Mouse (Mus musculus) erythroblast, embryonic 14.5 days (primary cell): ENCODE results near the gene Nupl1.

Experiments used
- GATA1 ChIP-seq: IDR thresholded peaks from 2 replicates; pipeline ENCODE4 v1.6.1; 2012; ENCODE audit warnings: low read length, inconsistent platforms, mixed read lengths
- TAL1 ChIP-seq: IDR thresholded peaks from 3 replicates; pipeline ENCODE4 v1.6.1; 2012; ENCODE audit warnings: low read length, inconsistent platforms, mixed read lengths

DNA sequence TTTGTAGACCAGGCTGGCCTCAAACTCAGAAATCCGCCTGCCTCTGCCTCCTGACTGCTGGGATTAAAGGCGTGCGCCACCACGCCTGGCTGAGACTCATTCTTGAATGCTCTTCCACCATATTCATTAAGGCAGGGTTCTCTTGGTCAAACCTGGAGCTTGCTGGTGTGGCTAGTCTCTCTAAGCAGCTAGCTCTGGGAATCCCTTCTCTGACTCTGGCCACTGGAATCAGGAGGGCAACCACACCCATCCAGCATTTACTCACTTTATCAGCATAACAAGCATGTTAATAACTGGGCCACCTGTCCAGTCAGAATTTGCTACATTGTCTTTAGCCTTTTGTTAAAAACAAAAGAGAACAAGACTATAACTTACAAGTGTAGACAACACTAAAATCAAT lies 33.6 kb downstream of the Nupl1 start:
- TF ChIP-seq GATA1, result no peak
- TF ChIP-seq TAL1, result no peak
